Mouse (Mus musculus): Measurements from ENCODE around the gene Utp18.
"Not testable (repeated sequence)": the region's sequence is repeated elsewhere in the genome, so short reads cannot be mapped to it uniquely, and the experiment has no call there.

Gene Utp18

GRCm38 (mm10) chr11:93885572-93886410 is at the start of gene Utp18, which contains the start of gene Mbtd1:
Gene Utp18, minus strand, starts transcription at chr11:93885766.
Gene Mbtd1, plus strand, starts transcription at chr11:93885852.
- peak; percentile 98 for DNase-seq (ENCODE audit: low read depth, low spot score)

GRCm38 (mm10) chr11:93929106-93929505 is 43.5 kb upstream of the Utp18 start:
- no peak for DNase-seq (ENCODE audit: low read depth, low spot score)

DNA sequence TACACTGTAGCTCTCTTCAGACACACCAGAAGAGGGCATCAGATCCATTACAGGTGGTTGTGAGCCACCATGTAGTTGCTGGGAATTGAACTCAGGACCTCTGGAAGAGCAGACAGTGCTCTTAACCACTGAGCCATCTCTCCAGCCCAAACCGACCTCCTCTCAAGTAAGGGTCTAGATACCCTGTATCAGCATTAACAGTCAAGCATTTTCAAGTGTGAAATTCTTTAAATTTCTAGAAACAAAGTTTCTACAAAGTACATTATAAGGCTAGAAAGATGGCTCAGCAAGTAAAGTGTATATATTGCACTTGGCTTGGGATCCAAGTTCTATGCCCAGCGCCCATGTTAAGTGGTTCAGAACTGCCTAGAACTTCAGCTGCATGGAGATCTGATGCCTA is 29.5 kb upstream of the Utp18 start:
- not testable (repeated sequence) for DNase-seq (ENCODE audit: low read depth, low spot score)

DNA sequence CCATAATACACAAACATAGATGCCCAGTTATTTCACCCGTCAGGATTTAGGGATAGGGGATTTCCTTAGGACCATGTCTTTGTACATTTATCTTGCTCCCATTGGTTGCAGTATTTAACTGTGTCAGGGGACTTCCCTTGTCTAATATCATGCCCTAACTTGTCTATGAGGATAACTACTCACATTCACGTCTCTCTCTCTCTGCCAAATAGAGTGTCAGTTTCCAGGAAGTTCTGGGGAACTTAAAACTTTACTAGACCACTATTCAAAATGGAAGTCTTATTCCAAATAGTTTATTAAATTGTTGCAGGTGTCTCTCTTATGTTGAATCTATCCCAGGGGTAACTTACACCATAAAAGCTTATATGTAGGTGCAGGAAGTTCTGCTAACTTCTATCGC is 26.0 kb upstream of the Utp18 start:
- no peak for DNase-seq (ENCODE audit: low read depth, low spot score)

DNA sequence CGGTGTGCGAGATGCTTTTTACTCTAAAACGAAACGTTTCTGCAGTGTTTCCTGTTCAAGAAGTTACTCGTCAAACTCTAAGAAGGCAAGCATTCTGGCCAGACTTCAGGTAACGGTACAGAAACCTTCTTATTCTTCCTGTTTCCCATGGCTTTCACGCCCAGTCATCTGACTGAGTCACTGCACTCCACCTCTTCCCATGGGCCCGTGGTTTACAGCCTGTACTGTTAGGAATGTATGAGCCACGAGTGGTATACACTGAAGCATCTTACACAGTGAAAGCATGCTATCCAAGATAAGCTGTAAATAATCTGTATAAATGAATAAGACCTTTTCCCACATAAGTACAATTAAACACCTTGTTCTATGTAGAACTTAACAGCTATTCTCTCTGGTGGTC is 23.3 kb upstream of the Utp18 start:
- no peak for DNase-seq (ENCODE audit: low read depth, low spot score)

GRCm38 (mm10) chr11:93907839-93908238 is 22.3 kb upstream of the Utp18 start:
- DNase-seq (ENCODE audit: low read depth, low spot score), result no peak

- DNase-seq (ENCODE audit: low read depth, low spot score), result no peak
Observed at GRCm38 (mm10) chr11:93906834-93907233, 21.3 kb upstream of the Utp18 start.

DNA sequence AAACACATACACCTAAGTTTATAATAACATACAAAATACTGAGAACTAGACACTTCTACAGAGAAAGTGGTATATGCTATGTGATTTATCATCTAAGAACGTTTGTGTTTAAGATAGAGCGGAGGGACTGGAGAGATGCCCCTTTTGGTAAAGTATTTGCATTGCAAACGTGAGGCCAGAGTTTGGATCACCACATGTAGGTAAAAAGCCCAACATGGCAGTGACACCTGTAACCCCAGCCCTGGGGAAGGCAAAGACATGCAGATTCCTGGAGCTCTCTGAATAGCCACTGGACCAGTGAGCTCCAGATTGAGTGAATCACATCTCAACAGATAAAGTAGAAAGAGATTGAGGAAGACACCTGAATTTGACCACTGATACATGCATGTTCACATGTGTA is 12.2 kb upstream of the Utp18 start:
- no peak for DNase-seq (ENCODE audit: low read depth, low spot score)

DNA sequence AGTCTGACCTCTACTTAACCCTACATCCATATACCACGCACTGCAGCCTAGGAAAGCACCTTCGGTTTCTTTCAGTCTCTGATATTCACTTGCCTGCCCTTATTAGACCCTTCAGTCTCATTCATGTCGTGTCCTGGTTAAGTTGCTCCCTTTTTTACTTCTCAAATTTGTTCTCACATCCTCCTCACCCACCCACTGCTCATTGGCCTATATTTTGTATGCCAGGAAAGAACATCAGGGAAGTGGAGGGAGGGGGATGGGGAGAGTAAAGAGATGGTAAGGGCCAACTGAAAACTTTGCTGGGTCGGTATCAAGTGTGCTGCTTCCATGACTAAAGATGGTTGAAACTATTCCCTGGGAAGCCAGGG is 1.5 kb upstream of the Utp18 start:
- DNase-seq (ENCODE audit: low read depth, low spot score), result peak; percentile 4

GRCm38 (mm10) chr11:93886411-93887079 is 979 bp upstream of the Utp18 start:
- DNase-seq (ENCODE audit: low read depth, low spot score), result peak; percentile 58

GRCm38 (mm10) chr11:93884901-93885571 is 530 bp downstream of the Utp18 start:
- DNase-seq (ENCODE audit: low read depth, low spot score), result peak; percentile 63

- DNase-seq (ENCODE audit: low read depth, low spot score), result no peak
Observed at GRCm38 (mm10) chr11:93884068-93884467, 1.5 kb downstream of the Utp18 start.

GRCm38 (mm10) chr11:93862638-93863037 is 22.9 kb downstream of the Utp18 start:
- no peak for DNase-seq (ENCODE audit: low read depth, low spot score)

GRCm38 (mm10) chr11:93862045-93862623 is 23.4 kb downstream of the Utp18 start:
- DNase-seq (ENCODE audit: low read depth, low spot score), result no peak

- DNase-seq (ENCODE audit: low read depth, low spot score), result no peak
Observed at GRCm38 (mm10) chr11:93861193-93861592, 24.4 kb downstream of the Utp18 start.

- no peak for DNase-seq (ENCODE audit: low read depth, low spot score)
Observed at GRCm38 (mm10) chr11:93860540-93861172, 24.9 kb downstream of the Utp18 start.

DNA sequence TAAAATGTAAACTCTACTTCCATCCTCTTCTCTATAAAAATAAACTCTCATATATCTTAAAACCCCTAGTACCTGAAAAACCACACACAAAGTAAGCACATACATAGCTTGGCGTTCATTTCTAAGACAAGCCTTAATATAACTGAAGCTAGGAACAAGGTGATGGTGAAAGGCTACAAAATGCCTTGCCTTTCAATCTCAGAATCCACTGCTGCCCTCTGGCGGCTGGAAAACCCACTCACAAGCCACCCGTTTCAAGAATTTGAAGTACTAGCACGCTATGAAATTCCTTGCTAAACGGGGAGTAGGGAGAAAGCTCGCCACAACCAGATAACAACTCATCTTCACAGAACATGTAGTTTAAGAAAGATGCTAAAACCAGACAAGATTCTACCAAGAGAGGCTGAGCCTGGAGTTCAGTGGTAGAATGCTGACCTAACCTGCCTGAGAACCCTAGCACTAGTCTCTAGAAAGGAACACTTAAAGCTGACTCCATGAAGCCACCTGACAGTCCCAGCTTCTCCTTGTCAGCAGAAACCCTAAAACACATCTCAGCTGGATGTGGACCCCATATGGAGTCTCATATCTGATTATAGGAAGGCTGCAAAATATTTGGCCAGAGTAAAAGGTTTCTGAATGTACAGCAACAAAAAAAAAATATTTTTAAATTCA is 29.1 kb downstream of the Utp18 start:
- DNase-seq (ENCODE audit: low read depth, low spot score), result peak; percentile 81

DNA sequence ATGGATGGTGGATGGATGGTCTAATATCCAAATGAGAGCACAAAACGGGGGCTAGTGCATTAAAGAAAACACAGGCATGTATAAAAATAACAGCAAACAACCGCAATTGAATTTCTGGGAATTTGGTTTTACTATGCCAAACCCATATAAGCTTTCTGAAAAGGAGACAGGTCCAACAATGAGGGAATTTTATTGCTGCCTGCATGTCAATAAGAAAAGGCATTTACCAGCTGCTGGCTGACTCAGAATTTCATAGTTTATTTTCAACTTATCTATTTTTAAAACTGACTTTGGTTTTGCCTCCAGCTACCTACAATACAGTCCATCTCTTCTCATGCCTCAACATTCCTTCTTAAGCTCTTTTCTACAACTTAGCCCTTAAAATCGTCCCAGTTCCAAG is 33.0 kb downstream of the Utp18 start:
- no peak for DNase-seq (ENCODE audit: low read depth, low spot score)

DNA sequence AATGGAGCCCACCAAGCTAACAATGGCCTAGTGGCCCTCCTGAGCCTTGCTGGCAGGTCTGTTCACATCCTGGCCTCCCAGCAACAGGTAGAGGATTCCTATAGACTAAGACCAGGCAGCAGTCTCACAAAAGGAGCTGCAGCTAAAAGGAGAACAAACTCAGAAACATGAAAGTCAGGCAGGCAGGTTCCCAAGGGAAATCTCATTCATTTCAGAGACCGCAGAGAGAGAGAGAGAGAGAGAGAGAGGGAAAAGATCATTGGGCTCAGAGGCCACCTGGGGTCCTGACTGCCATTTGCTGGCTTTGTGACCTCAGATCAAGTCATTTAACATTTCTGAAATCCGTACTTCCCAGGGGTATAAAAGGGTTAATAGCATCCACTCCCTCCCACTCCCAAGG is 38.2 kb downstream of the Utp18 start:
- peak; percentile 4 for DNase-seq (ENCODE audit: low read depth, low spot score)

- no peak for DNase-seq (ENCODE audit: low read depth, low spot score)
Observed at GRCm38 (mm10) chr11:93835800-93836199, 49.8 kb downstream of the Utp18 start.

DNA sequence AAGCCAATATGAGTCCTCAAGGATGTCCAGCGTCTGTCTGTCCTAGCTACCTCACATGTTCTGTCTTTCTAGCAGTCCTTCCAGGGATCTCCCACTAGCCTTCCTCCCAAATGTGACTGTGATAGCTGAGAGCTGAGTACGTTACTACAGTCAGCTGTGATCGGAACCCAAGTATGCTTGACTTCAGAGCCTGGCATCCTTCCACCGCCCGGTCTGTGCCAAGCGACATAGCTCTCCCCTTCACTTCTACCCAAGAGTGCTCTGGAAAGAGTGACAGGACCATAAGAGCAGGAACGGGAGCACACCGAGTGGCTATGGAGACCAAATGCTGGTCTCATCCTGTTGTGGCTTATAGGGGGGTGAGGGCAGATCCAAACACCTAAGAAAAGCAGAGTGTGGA is 55.6 kb downstream of the Utp18 start:
- no peak for DNase-seq (ENCODE audit: low read depth, low spot score)
